Mouse (Mus musculus): ENCODE data around the gene Olfr1036.

- TF ChIP-seq CTCF (IDR thresholded peaks at IDR 0.05; ENCODE audit: control insufficient read depth, insufficient read depth, insufficient replicate concordance, low read depth, low read length) (no peak), POLR2A (IDR thresholded peaks at IDR 0.05; ENCODE audit: control insufficient read depth, low read depth, low read length) (no peak)
These were observed 3.6 kb upstream of the Olfr1036 start for GRCm38 (mm10) chr2:86070189-86070588.
